In the genomic region with DNA sequence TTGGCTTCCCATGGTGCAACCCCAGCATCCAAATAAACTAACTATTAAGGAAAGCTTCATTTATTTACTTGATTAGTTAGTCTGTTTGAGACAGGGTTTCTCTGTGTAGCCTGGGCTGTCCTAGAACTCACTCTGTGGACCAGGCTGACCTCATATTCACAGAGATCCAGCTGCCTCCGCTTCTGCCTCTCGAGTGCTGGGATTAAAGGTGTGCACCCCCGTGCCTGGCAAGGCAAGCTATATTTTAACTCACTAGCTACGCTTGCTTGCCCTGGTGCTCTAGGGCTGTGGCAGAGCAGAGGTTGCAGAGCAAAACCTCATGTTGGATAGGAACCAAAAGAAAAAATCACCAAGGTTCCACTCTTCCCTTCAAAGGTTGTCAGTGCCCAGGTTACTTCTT, we compare ENCODE assay signal across 8 mouse cellular contexts. TPM values are rescaled to one million over a fixed set of nuclear protein-coding genes. Genes with fewer than 3 reads are reported as not detected.
DNase-seq lines count a peak whose midpoint lies in the region; ATAC-seq lines count a peak whose summit lies in the region.

No protein-coding gene starts in this region.

- H3K9me3 ChIP-seq in heart, embryonic 10.5 days, result no peaks in the 10 kb centered on the region
- H3K9me3 ChIP-seq in embryonic facial prominence, embryonic 14.5 days (ENCODE audit: control insufficient read depth, low read length), result no peaks in the 10 kb centered on the region
- H3K9me3 ChIP-seq in midbrain, embryonic 12.5 days, result no peaks in the 10 kb centered on the region

- peak overlapping the region; percentile 59 for H3K4me3 ChIP-seq in heart, embryonic 10.5 days
- H3K4me3 ChIP-seq in embryonic facial prominence, embryonic 14.5 days (ENCODE audit: low read depth, low read length), result peak overlapping the region; percentile 45
- H3K4me3 ChIP-seq in midbrain, embryonic 12.5 days, result peak overlapping the region; percentile 50

- peaks cover 13% of the 10 kb centered on the region; the same call in 1 of the 2 replicates for H3K36me3 ChIP-seq in heart, embryonic 10.5 days
- H3K36me3 ChIP-seq in embryonic facial prominence, embryonic 14.5 days (ENCODE audit: control insufficient read depth, insufficient read depth, low read length), result no peaks in the 10 kb centered on the region
- H3K36me3 ChIP-seq in midbrain, embryonic 12.5 days, result no peaks in the 10 kb centered on the region

- peak overlapping the region; percentile 59 for H3K4me2 ChIP-seq in embryonic facial prominence, embryonic 14.5 days (ENCODE audit: low read depth, low read length)
- H3K4me2 ChIP-seq in midbrain, embryonic 12.5 days (replicated peaks), result peak overlapping the region; percentile 59

- ATAC-seq in embryonic facial prominence, embryonic 14.5 days (ENCODE audit: low read depth), result no peak
- ATAC-seq in midbrain, embryonic 12.5 days (ENCODE audit: low FRiP score, low read depth), result no peak

- H3K27me3 ChIP-seq in heart, embryonic 10.5 days (ENCODE audit: insufficient read depth, poor library complexity, severe bottlenecking), result no peaks in the 10 kb centered on the region
- H3K27me3 ChIP-seq in embryonic facial prominence, embryonic 14.5 days (replicated peaks; ENCODE audit: control insufficient read depth, insufficient read depth, low read length), result no peaks in the 10 kb centered on the region
- no peaks in the 10 kb centered on the region for H3K27me3 ChIP-seq in midbrain, embryonic 12.5 days

- WGBS in heart, embryonic 10.5 days, result 62% methylated on average over 4 of the region's 4 CpGs
- WGBS in embryonic facial prominence, embryonic 14.5 days, result 54% methylated on average over 4 of the region's 4 CpGs
- WGBS in midbrain, embryonic 12.5 days, result 56% methylated on average over 4 of the region's 4 CpGs

- peaks cover 18% of the 10 kb centered on the region; the same call in 1 of the 2 replicates for H3K4me1 ChIP-seq in heart, embryonic 10.5 days
- peaks cover 5% of the 10 kb centered on the region; the same call in 1 of the 2 replicates for H3K4me1 ChIP-seq in embryonic facial prominence, embryonic 14.5 days (ENCODE audit: control insufficient read depth, insufficient read depth, low read length)
- H3K4me1 ChIP-seq in midbrain, embryonic 12.5 days, result peaks cover 5% of the 10 kb centered on the region

- H3K9ac ChIP-seq in embryonic facial prominence, embryonic 14.5 days (ENCODE audit: low read depth, low read length), result peak overlapping the region; percentile 65
- H3K9ac ChIP-seq in midbrain, embryonic 12.5 days (replicated peaks), result peak overlapping the region; percentile 67

- H3K27ac ChIP-seq in heart, embryonic 10.5 days, result peak overlapping the region; percentile 87; the same call in 1 of the 2 replicates
- H3K27ac ChIP-seq in embryonic facial prominence, embryonic 14.5 days (replicated peaks; ENCODE audit: low read depth, low read length), result 0 out of 2 replicates have a peak overlapping the region, but pooled peaks have one; percentile 61
- no peak overlapping the region for H3K27ac ChIP-seq in midbrain, embryonic 12.5 days (replicated peaks)

- DNase-seq in heart, embryonic 10.5 days (ENCODE audit: low spot score), result no peak
- no peak for DNase-seq in heart, adult 11 months
- DNase-seq in embryonic facial prominence, embryonic 14.5 days (ENCODE audit: low spot score), result no peak
- DNase-seq in kidney, adult 8-10 months, result peak; percentile 86 to 90
- DNase-seq in MN1 (ENCODE audit: low spot score), result no peak
- DNase-seq in urinary bladder, postnatal 14 days (ENCODE audit: low spot score), result no peak
- DNase-seq in gastrocnemius, postnatal 25 days, result no peak

RNA-seq across cellular contexts. Expression of a gene that starts 13.6 kb away (rescaled TPM):
- polyA plus RNA-seq in heart, embryonic 10.5 days (2016; fragmentation: Nextera tagmentation; extraction: Ambion mirVana), result not detected in 2 replicates
- polyA plus RNA-seq in embryonic facial prominence, embryonic 14.5 days (2014; fragmentation: Nextera tagmentation; extraction: Ambion mirVana), result not detected in 2 replicates
- 0.20 TPM in 1 of 2 replicates, not detected in the other for polyA plus RNA-seq in midbrain, embryonic 12.5 days (2016; fragmentation: Nextera tagmentation; extraction: Ambion mirVana)
- not detected for total RNA-seq in gastrocnemius, postnatal 25 days (2021)

RNA-seq across cellular contexts. Expression of a gene that starts 16.8 kb away (rescaled TPM):
- polyA plus RNA-seq in heart, embryonic 10.5 days (2016; fragmentation: Nextera tagmentation; extraction: Ambion mirVana), result 10.5 and 13.4 TPM in 2 replicates
- polyA plus RNA-seq in embryonic facial prominence, embryonic 14.5 days (2014; fragmentation: Nextera tagmentation; extraction: Ambion mirVana), result 7.3 and 8.9 TPM in 2 replicates
- polyA plus RNA-seq in midbrain, embryonic 12.5 days (2016; fragmentation: Nextera tagmentation; extraction: Ambion mirVana), result 5.9 and 6.7 TPM in 2 replicates
- 1 to 10 TPM; 8.4 to 9.6 TPM for total RNA-seq in gastrocnemius, postnatal 25 days (2021)

RNA-seq across cellular contexts. Expression of a gene that starts 27.4 kb away (rescaled TPM):
- polyA plus RNA-seq in heart, embryonic 10.5 days (2016; fragmentation: Nextera tagmentation; extraction: Ambion mirVana), result 1.2 and 1.5 TPM in 2 replicates
- 3.4 and 5.0 TPM in 2 replicates for polyA plus RNA-seq in embryonic facial prominence, embryonic 14.5 days (2014; fragmentation: Nextera tagmentation; extraction: Ambion mirVana)
- polyA plus RNA-seq in midbrain, embryonic 12.5 days (2016; fragmentation: Nextera tagmentation; extraction: Ambion mirVana), result 1.7 and 1.9 TPM in 2 replicates
- total RNA-seq in gastrocnemius, postnatal 25 days (2021), result 1 to 10 TPM; 3.8 to 4.6 TPM

RNA-seq across cellular contexts. Expression of a gene that starts 34.5 kb away (rescaled TPM):
- polyA plus RNA-seq in heart, embryonic 10.5 days (2016; fragmentation: Nextera tagmentation; extraction: Ambion mirVana), result 79.6 and 82.1 TPM in 2 replicates
- 44.9 and 50.1 TPM in 2 replicates for polyA plus RNA-seq in embryonic facial prominence, embryonic 14.5 days (2014; fragmentation: Nextera tagmentation; extraction: Ambion mirVana)
- polyA plus RNA-seq in midbrain, embryonic 12.5 days (2016; fragmentation: Nextera tagmentation; extraction: Ambion mirVana), result 39.2 and 42.1 TPM in 2 replicates
- total RNA-seq in gastrocnemius, postnatal 25 days (2021), result 10 to 100 TPM; 59.6 to 60.4 TPM

RNA-seq across cellular contexts. Expression of a gene that starts 39.1 kb away (rescaled TPM):
- 711 and 869 TPM in 2 replicates for polyA plus RNA-seq in heart, embryonic 10.5 days (2016; fragmentation: Nextera tagmentation; extraction: Ambion mirVana)
- 1,088 and 1,233 TPM in 2 replicates for polyA plus RNA-seq in embryonic facial prominence, embryonic 14.5 days (2014; fragmentation: Nextera tagmentation; extraction: Ambion mirVana)
- 743 and 773 TPM in 2 replicates for polyA plus RNA-seq in midbrain, embryonic 12.5 days (2016; fragmentation: Nextera tagmentation; extraction: Ambion mirVana)
- total RNA-seq in gastrocnemius, postnatal 25 days (2021), result 100 to 1,000 TPM; 573 to 637 TPM

Comparison
In these comparisons a context has a peak if more than half of its experiments do, and no peak if none do; other contexts are left out.
1. DNase-seq: peak in kidney, adult 8-10 months (2 of 2); none in heart, embryonic 10.5 days (single experiment), heart, adult 11 months (single experiment), embryonic facial prominence, embryonic 14.5 days (single experiment), MN1 (single experiment), urinary bladder, postnatal 14 days (single experiment) and gastrocnemius, postnatal 25 days (single experiment).
2. Peak in every context shown above with its lines, with median percentiles within 50 percentile points of each other: H3K4me3 ChIP-seq.